Mouse (Mus musculus): ENCODE data around the gene Sgcd. TPM values are rescaled to one million over a fixed set of nuclear protein-coding genes. Genes with fewer than 3 reads are reported as not detected.

Sgcd gene
- total and polyA plus RNA-seq, 3 experiments: 7.1 to 69.5 (median 60.9) TPM

DNA sequence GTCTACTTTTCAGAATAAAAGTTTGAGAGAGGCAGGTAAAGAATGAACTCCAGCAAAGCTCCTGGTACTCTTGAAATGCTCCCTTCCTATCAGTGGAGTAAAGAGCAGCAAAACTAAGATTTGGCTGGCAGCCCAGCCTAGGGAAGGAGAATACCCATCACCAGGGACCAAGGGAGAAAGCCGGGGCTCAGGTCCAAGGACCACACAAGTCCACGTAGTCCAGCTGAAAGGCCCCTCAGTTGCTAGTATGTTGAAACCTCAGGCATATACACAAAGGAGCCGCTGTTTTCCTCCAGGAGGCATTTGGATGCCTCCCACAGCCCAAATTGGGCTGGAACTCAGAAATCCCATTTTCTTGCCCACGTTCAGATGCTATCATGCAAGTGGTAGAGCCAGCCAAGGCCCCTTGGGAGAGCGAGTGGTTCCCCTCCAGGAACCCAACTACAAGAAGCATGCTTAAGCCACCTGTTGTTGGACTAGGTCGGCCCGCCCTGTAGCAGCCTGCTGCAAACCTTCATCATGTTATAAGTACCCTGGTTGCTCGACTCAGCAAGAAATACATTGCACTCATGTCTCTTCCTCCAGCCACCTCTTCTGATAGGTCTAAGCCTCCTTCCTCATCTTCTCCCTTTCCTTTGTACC, 1.4 kb downstream of the Sgcd start:
- intact Hi-C loops (cut with DNase I): loop anchor here (10.0 kb wide), 1 partner anchor 437 kb away; no protein-coding TSS in a partner anchor

GRCm38 (mm10) chr11:47982152-47982551, 6.6 kb downstream of the Sgcd start:
- no peaks in the 10 kb centered on the region for H3K27me3 ChIP-seq (ENCODE audit: control insufficient read depth, insufficient read depth, low read length)
- no peak overlapping the region for H3K9ac ChIP-seq (ENCODE audit: low read depth, low read length)
- no peaks in the 10 kb centered on the region for H3K79me2 ChIP-seq (replicated peaks; ENCODE audit: control insufficient read depth, insufficient read depth, low read length)
- TF ChIP-seq POLR2A (IDR thresholded peaks at IDR 0.05; ENCODE audit: insufficient read depth, low read depth, low read length): no peak
- no peak for TF ChIP-seq EP300 (IDR thresholded peaks at IDR 0.05; ENCODE audit: insufficient read depth, low read depth, low read length)
- TF ChIP-seq CTCF (IDR thresholded peaks at IDR 0.05): no peak
- no peak overlapping the region for H3K27ac ChIP-seq
- H3K36me3 ChIP-seq (ENCODE audit: control insufficient read depth, insufficient read depth, low read length): no peaks in the 10 kb centered on the region
- no peaks in the 10 kb centered on the region; the same call in 1 of the 2 replicates for H3K4me1 ChIP-seq (ENCODE audit: control insufficient read depth, insufficient read depth, low read length)
- DNase-seq: no peak
- WGBS: 68% methylated on average over 1 of the region's 1 CpGs
- H3K4me3 ChIP-seq: no peak overlapping the region
- intact Hi-C loops (cut with DNase I): loop anchor here (10.0 kb wide), 1 partner anchor 443 kb away; no protein-coding TSS in a partner anchor

More for the DNA sequence above, 1.4 kb downstream of the Sgcd start:
- Histone ChIP-seq H3K79me2 (replicated peaks; ENCODE audit: control insufficient read depth, insufficient read depth, low read length) (no peaks in the 10 kb centered on the region), H3K27me3 (ENCODE audit: control insufficient read depth, insufficient read depth, low read length) (peaks cover 7% of the 10 kb centered on the region), H3K9ac (ENCODE audit: low read depth, low read length) (no peak overlapping the region), H3K4me3 (no peak overlapping the region), H3K36me3 (ENCODE audit: control insufficient read depth, insufficient read depth, low read length) (no peaks in the 10 kb centered on the region), H3K27ac (no peak overlapping the region), H3K4me1 (ENCODE audit: control insufficient read depth, insufficient read depth, low read length) (no peaks in the 10 kb centered on the region; the same call in 1 of the 2 replicates)
- DNase-seq: no peak
- no peak for TF ChIP-seq EP300 (IDR thresholded peaks at IDR 0.05; ENCODE audit: insufficient read depth, low read depth, low read length)
- TF ChIP-seq CTCF (IDR thresholded peaks at IDR 0.05): no peak
- TF ChIP-seq POLR2A (IDR thresholded peaks at IDR 0.05; ENCODE audit: insufficient read depth, low read depth, low read length): no peak
- 56% methylated on average over 8 of the region's 8 CpGs for WGBS

DNA sequence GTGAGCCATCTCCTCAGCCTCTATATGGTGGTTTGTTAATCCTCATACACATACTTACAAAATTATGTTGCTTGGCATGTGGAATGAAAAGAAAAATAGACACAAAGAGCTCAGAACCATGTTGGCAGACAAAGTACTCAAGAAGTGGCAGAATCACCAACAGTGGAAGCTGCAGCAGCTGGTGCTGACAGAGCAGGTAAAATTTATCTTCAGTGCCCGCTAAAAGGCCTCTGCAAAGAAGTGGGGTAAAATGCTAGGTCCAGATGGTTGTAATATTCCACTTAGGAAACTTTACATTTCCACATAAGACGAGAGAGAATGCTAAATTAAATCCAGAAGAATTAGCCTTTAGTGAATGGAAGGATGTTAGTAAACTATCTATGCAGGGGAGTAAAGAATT, 7.7 kb downstream of the Sgcd start:
- H3K27ac ChIP-seq: no peak overlapping the region
- no peak for DNase-seq
- WGBS: 56% methylated on average over 2 of the region's 2 CpGs
- no peak overlapping the region for H3K9ac ChIP-seq (ENCODE audit: low read depth, low read length)
- H3K79me2 ChIP-seq (replicated peaks; ENCODE audit: control insufficient read depth, insufficient read depth, low read length): no peaks in the 10 kb centered on the region
- H3K36me3 ChIP-seq (ENCODE audit: control insufficient read depth, insufficient read depth, low read length): no peaks in the 10 kb centered on the region
- intact Hi-C loops (cut with DNase I): loop anchor here (10.0 kb wide), 1 partner anchor 444 kb away; no protein-coding TSS in a partner anchor
- no peaks in the 10 kb centered on the region for H3K4me1 ChIP-seq (ENCODE audit: control insufficient read depth, insufficient read depth, low read length)
- no peak overlapping the region for H3K4me3 ChIP-seq
- H3K27me3 ChIP-seq (ENCODE audit: control insufficient read depth, insufficient read depth, low read length): no peaks in the 10 kb centered on the region
- no peak for TF ChIP-seq POLR2A (IDR thresholded peaks at IDR 0.05; ENCODE audit: insufficient read depth, low read depth, low read length)
- TF ChIP-seq EP300 (IDR thresholded peaks at IDR 0.05; ENCODE audit: insufficient read depth, low read depth, low read length): no peak
- no peak for TF ChIP-seq CTCF (IDR thresholded peaks at IDR 0.05)

DNA sequence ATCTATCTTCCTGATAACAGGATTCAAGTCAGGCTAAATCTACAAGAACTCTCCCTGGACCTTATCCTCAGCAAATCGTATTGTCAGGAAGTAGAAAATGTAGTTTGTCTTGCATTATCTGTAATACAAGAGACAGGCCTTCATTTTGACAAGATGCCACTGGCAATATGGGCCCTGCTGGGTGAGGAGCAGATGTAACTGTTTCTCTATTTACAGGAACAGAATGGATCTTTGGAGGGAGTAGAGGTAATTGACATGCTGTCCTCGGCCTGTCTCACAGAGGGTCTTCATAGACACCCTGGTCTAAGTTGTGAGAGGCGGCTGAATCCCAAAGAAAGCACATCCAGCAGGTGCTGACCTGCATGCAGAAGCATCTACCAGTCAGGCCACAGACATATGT, 35.5 kb downstream of the Sgcd start:
- no peaks in the 10 kb centered on the region for H3K36me3 ChIP-seq (ENCODE audit: control insufficient read depth, insufficient read depth, low read length)
- H3K27ac ChIP-seq: no peak overlapping the region
- H3K9ac ChIP-seq (ENCODE audit: low read depth, low read length): no peak overlapping the region
- TF ChIP-seq EP300 (IDR thresholded peaks at IDR 0.05; ENCODE audit: insufficient read depth, low read depth, low read length): no peak
- H3K79me2 ChIP-seq (replicated peaks; ENCODE audit: control insufficient read depth, insufficient read depth, low read length): no peaks in the 10 kb centered on the region
- DNase-seq: no peak
- no peak overlapping the region for H3K4me3 ChIP-seq
- intact Hi-C loops (cut with DNase I): loop anchor here (10.0 kb wide), 1 partner anchor 1328 kb away; the partner anchor contains the start of gene Dppa1
- 72% methylated on average over 3 of the region's 3 CpGs for WGBS
- H3K27me3 ChIP-seq (ENCODE audit: control insufficient read depth, insufficient read depth, low read length): no peaks in the 10 kb centered on the region
- no peaks in the 10 kb centered on the region for H3K4me1 ChIP-seq (ENCODE audit: control insufficient read depth, insufficient read depth, low read length)

GRCm38 (mm10) chr11:47952366-47952765, 36.4 kb downstream of the Sgcd start:
- WGBS: 71% methylated on average over 4 of the region's 4 CpGs
- H3K27ac ChIP-seq: no peak overlapping the region
- no peak overlapping the region for H3K4me3 ChIP-seq
- peak in 1 of 2 experiments; percentile 3 for DNase-seq
- H3K4me1 ChIP-seq (ENCODE audit: control insufficient read depth, insufficient read depth, low read length): no peaks in the 10 kb centered on the region
- TF ChIP-seq CTCF (IDR thresholded peaks at IDR 0.05): no peak
- TF ChIP-seq EP300 (IDR thresholded peaks at IDR 0.05; ENCODE audit: insufficient read depth, low read depth, low read length): no peak
- no peak for TF ChIP-seq POLR2A (IDR thresholded peaks at IDR 0.05; ENCODE audit: insufficient read depth, low read depth, low read length)
- no peaks in the 10 kb centered on the region for H3K79me2 ChIP-seq (replicated peaks; ENCODE audit: control insufficient read depth, insufficient read depth, low read length)
- H3K36me3 ChIP-seq (ENCODE audit: control insufficient read depth, insufficient read depth, low read length): no peaks in the 10 kb centered on the region
- intact Hi-C loops (cut with DNase I): loop anchor here (10.0 kb wide), 1 partner anchor 1328 kb away; the partner anchor contains the start of gene Dppa1
- no peak overlapping the region for H3K9ac ChIP-seq (ENCODE audit: low read depth, low read length)
- H3K27me3 ChIP-seq (ENCODE audit: control insufficient read depth, insufficient read depth, low read length): no peaks in the 10 kb centered on the region

- no peak for DNase-seq
- Histone ChIP-seq H3K27me3 (ENCODE audit: control insufficient read depth, insufficient read depth, low read length) (no peaks in the 10 kb centered on the region), H3K79me2 (replicated peaks; ENCODE audit: control insufficient read depth, insufficient read depth, low read length) (no peaks in the 10 kb centered on the region), H3K27ac (no peak overlapping the region), H3K36me3 (ENCODE audit: control insufficient read depth, insufficient read depth, low read length) (no peaks in the 10 kb centered on the region), H3K9ac (ENCODE audit: low read depth, low read length) (no peak overlapping the region), H3K4me3 (no peak overlapping the region), H3K4me1 (ENCODE audit: control insufficient read depth, insufficient read depth, low read length) (no peaks in the 10 kb centered on the region)
- intact Hi-C loops (cut with DNase I): no loop called here
- 65% methylated on average over 2 of the region's 2 CpGs for WGBS
- TF ChIP-seq POLR2A (IDR thresholded peaks at IDR 0.05; ENCODE audit: insufficient read depth, low read depth, low read length): no peak
- no peak for TF ChIP-seq EP300 (IDR thresholded peaks at IDR 0.05; ENCODE audit: insufficient read depth, low read depth, low read length)
- TF ChIP-seq CTCF (IDR thresholded peaks at IDR 0.05): no peak
These were observed 49.0 kb downstream of the Sgcd start for GRCm38 (mm10) chr11:47939795-47940194.
